17 mouse cellular contexts compared by ENCODE assay signal in the genomic region with DNA sequence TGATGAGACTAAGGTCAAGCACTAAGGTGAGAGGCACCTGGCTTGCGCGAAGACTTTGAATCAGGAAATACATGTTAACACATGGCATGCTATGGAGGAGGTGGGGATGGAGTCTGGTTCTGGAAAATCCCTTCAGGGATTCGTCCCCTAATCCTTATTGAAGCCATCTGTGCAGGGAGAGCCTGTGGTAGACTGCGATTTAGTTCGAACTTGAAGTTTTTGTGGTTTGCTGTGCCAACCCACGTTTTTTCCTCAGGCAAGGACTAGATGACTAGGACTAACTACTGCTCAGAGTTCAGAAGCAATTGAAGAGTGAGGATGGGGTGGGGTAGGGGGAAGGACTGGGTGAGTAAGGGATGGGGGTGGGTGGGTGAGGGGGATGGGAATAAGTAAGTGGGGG.
"Had no signal": no experiment of that assay in that cellular context is flagged by ENCODE, and none has a peak within 500 bp of the region (broad histone marks: within the 10 kb centered on the region; RNA-seq: fewer than 3 reads in every experiment).

No protein-coding gene starts in this region.

- H3K9ac ChIP-seq: lung, embryonic 15.5 days; midbrain, embryonic 13.5 days; midbrain, embryonic 15.5 days; neural tube, embryonic 12.5 days; stomach, embryonic 15.5 days had no signal

- H3K4me3 ChIP-seq: lung, embryonic 15.5 days; megakaryocyte, embryonic 14.5 days; midbrain, embryonic 13.5 days; midbrain, embryonic 15.5 days; neural tube, embryonic 12.5 days; stomach, embryonic 15.5 days had no signal

- DNase-seq: lung, adult 2 months; lung, postnatal 14 days; lung, postnatal 36 days; right cerebral cortex, postnatal 14 days; thymus, adult 2 months; thymus, postnatal 25 days; thymus, postnatal 4 days had no signal

- H3K4me2 ChIP-seq: lung, embryonic 15.5 days; midbrain, embryonic 11.5 days; midbrain, embryonic 13.5 days; midbrain, embryonic 15.5 days; neural tube, embryonic 12.5 days; stomach, embryonic 15.5 days had no signal

- H3K36me3 ChIP-seq: lung, embryonic 15.5 days; midbrain, embryonic 13.5 days; midbrain, embryonic 15.5 days; neural tube, embryonic 12.5 days; stomach, embryonic 15.5 days had no signal

- H3K4me1 ChIP-seq: midbrain, embryonic 13.5 days; midbrain, embryonic 15.5 days; neural tube, embryonic 12.5 days; stomach, embryonic 15.5 days had no signal

- H3K27ac ChIP-seq: lung, embryonic 15.5 days; macrophage; midbrain, embryonic 13.5 days; midbrain, embryonic 15.5 days; neural tube, embryonic 12.5 days; stomach, embryonic 15.5 days; stomach, postnatal 0 days had no signal

- H3K9me3 ChIP-seq: lung, embryonic 15.5 days; midbrain, embryonic 13.5 days; midbrain, embryonic 15.5 days; neural tube, embryonic 12.5 days; stomach, embryonic 15.5 days had no signal

- ATAC-seq: lung, postnatal 0 days; midbrain, embryonic 13.5 days; midbrain, embryonic 15.5 days had no signal

- H3K27me3 ChIP-seq: lung, embryonic 15.5 days; midbrain, embryonic 13.5 days; midbrain, embryonic 15.5 days; neural tube, embryonic 12.5 days; stomach, embryonic 15.5 days had no signal
